Mouse (Mus musculus): ENCODE data around the gene Herc6. TPM values are rescaled to one million over a fixed set of nuclear protein-coding genes. Genes with fewer than 3 reads are reported as not detected.

Gene Herc6
- polyA plus RNA-seq, 1 experiment = 10.6 TPM

GRCm38 (mm10) chr6:57570170-57570974, 10.4 kb upstream of the Herc6 start:
- no peaks in the 10 kb centered on the region for H3K4me1 ChIP-seq (ENCODE audit: control insufficient read depth, insufficient read depth, low read length)
- TF ChIP-seq POLR2A (IDR thresholded peaks at IDR 0.05; ENCODE audit: extremely low read depth, insufficient read depth, low read length) = no peak
- TF ChIP-seq CTCF (IDR thresholded peaks at IDR 0.05; ENCODE audit: extremely low read depth, insufficient read depth, low read length) = 0 out of 2 replicates have a peak, but pooled peaks have one; percentile 21

GRCm38 (mm10) chr6:57571587-57571986, 9.2 kb upstream of the Herc6 start:
- TF ChIP-seq POLR2A (IDR thresholded peaks at IDR 0.05; ENCODE audit: extremely low read depth, insufficient read depth, low read length) (no peak), CTCF (IDR thresholded peaks at IDR 0.05; ENCODE audit: extremely low read depth, insufficient read depth, low read length) (no peak)
- no peak overlapping the region for H3K4me3 ChIP-seq (ENCODE audit: insufficient read depth, low read length)
- H3K27ac ChIP-seq (ENCODE audit: insufficient read depth, low read length) = no peak overlapping the region
- H3K4me1 ChIP-seq (ENCODE audit: control insufficient read depth, insufficient read depth, low read length) = no peaks in the 10 kb centered on the region

More at GRCm38 (mm10) chr6:57570170-57570974, 10.4 kb upstream of the Herc6 start:
- Histone ChIP-seq H3K4me3 (ENCODE audit: insufficient read depth, low read length) (no peak overlapping the region), H3K27ac (ENCODE audit: insufficient read depth, low read length) (no peak overlapping the region)

- no peaks in the 10 kb centered on the region for H3K4me1 ChIP-seq (ENCODE audit: control insufficient read depth, insufficient read depth, low read length)
- H3K27ac ChIP-seq (ENCODE audit: insufficient read depth, low read length) = no peak overlapping the region
- no peak for TF ChIP-seq POLR2A (IDR thresholded peaks at IDR 0.05; ENCODE audit: extremely low read depth, insufficient read depth, low read length)
- no peak for TF ChIP-seq CTCF (IDR thresholded peaks at IDR 0.05; ENCODE audit: extremely low read depth, insufficient read depth, low read length)
- H3K4me3 ChIP-seq (ENCODE audit: insufficient read depth, low read length) = peak overlapping the region; percentile 43
Measured at GRCm38 (mm10) chr6:57581595-57581994, 795 bp downstream of the Herc6 start.

GRCm38 (mm10) chr6:57582356-57582755, 1.6 kb downstream of the Herc6 start:
- H3K27ac ChIP-seq (ENCODE audit: insufficient read depth, low read length) = no peak overlapping the region
- no peak for TF ChIP-seq CTCF (IDR thresholded peaks at IDR 0.05; ENCODE audit: extremely low read depth, insufficient read depth, low read length)
- no peak for TF ChIP-seq POLR2A (IDR thresholded peaks at IDR 0.05; ENCODE audit: extremely low read depth, insufficient read depth, low read length)
- H3K4me3 ChIP-seq (ENCODE audit: insufficient read depth, low read length) = no peak overlapping the region
- H3K4me1 ChIP-seq (ENCODE audit: control insufficient read depth, insufficient read depth, low read length) = no peaks in the 10 kb centered on the region

- H3K4me1 ChIP-seq (ENCODE audit: control insufficient read depth, insufficient read depth, low read length) = peaks cover 3% of the 10 kb centered on the region; the same call in 1 of the 2 replicates
- no peak overlapping the region for H3K27ac ChIP-seq (ENCODE audit: insufficient read depth, low read length)
- H3K4me3 ChIP-seq (ENCODE audit: insufficient read depth, low read length) = no peak overlapping the region
- TF ChIP-seq POLR2A (IDR thresholded peaks at IDR 0.05; ENCODE audit: extremely low read depth, insufficient read depth, low read length) = no peak
- no peak for TF ChIP-seq CTCF (IDR thresholded peaks at IDR 0.05; ENCODE audit: extremely low read depth, insufficient read depth, low read length)
Measured at GRCm38 (mm10) chr6:57605546-57606307, 24.9 kb downstream of the Herc6 start.

- H3K4me3 ChIP-seq (ENCODE audit: insufficient read depth, low read length) = no peak overlapping the region
- TF ChIP-seq CTCF (IDR thresholded peaks at IDR 0.05; ENCODE audit: extremely low read depth, insufficient read depth, low read length) = no peak
- TF ChIP-seq POLR2A (IDR thresholded peaks at IDR 0.05; ENCODE audit: extremely low read depth, insufficient read depth, low read length) = no peak
- H3K4me1 ChIP-seq (ENCODE audit: control insufficient read depth, insufficient read depth, low read length) = peaks cover 3% of the 10 kb centered on the region; the same call in 1 of the 2 replicates
- H3K27ac ChIP-seq (ENCODE audit: insufficient read depth, low read length) = peak overlapping the region; percentile 80; the same call in 1 of the 2 replicates
Measured at GRCm38 (mm10) chr6:57607999-57608398, 27.2 kb downstream of the Herc6 start.

- Histone ChIP-seq H3K4me3 (ENCODE audit: insufficient read depth, low read length) (no peak overlapping the region), H3K27ac (ENCODE audit: insufficient read depth, low read length) (no peak overlapping the region; the same call in 1 of the 2 replicates), H3K4me1 (ENCODE audit: control insufficient read depth, insufficient read depth, low read length) (peaks cover 3% of the 10 kb centered on the region; the same call in 1 of the 2 replicates)
- TF ChIP-seq POLR2A (IDR thresholded peaks at IDR 0.05; ENCODE audit: extremely low read depth, insufficient read depth, low read length) (no peak), CTCF (IDR thresholded peaks at IDR 0.05; ENCODE audit: extremely low read depth, insufficient read depth, low read length) (no peak)
Measured at GRCm38 (mm10) chr6:57609631-57610030, 28.8 kb downstream of the Herc6 start.

- no peaks in the 10 kb centered on the region for H3K4me1 ChIP-seq (ENCODE audit: control insufficient read depth, insufficient read depth, low read length)
- H3K27ac ChIP-seq (ENCODE audit: insufficient read depth, low read length) = no peak overlapping the region
- TF ChIP-seq POLR2A (IDR thresholded peaks at IDR 0.05; ENCODE audit: extremely low read depth, insufficient read depth, low read length) = no peak
- no peak overlapping the region for H3K4me3 ChIP-seq (ENCODE audit: insufficient read depth, low read length)
Measured at GRCm38 (mm10) chr6:57615788-57616187, 35.0 kb downstream of the Herc6 start.

GRCm38 (mm10) chr6:57639531-57639930, 58.7 kb downstream of the Herc6 start:
- H3K27ac ChIP-seq (ENCODE audit: insufficient read depth, low read length) = no peak overlapping the region
- no peak for TF ChIP-seq POLR2A (IDR thresholded peaks at IDR 0.05; ENCODE audit: extremely low read depth, insufficient read depth, low read length)
- no peak for TF ChIP-seq CTCF (IDR thresholded peaks at IDR 0.05; ENCODE audit: extremely low read depth, insufficient read depth, low read length)
- H3K4me1 ChIP-seq (ENCODE audit: control insufficient read depth, insufficient read depth, low read length) = no peaks in the 10 kb centered on the region
- no peak overlapping the region for H3K4me3 ChIP-seq (ENCODE audit: insufficient read depth, low read length)

Data from cortical plate, adult 2 months (tissue).